Mouse (Mus musculus): ENCODE data around the gene Fkbp3.
"Not testable (repeated sequence)": the region's sequence is repeated elsewhere in the genome, so short reads cannot be mapped to it uniquely, and the experiment has no call there.

The Fkbp3 gene

DNA sequence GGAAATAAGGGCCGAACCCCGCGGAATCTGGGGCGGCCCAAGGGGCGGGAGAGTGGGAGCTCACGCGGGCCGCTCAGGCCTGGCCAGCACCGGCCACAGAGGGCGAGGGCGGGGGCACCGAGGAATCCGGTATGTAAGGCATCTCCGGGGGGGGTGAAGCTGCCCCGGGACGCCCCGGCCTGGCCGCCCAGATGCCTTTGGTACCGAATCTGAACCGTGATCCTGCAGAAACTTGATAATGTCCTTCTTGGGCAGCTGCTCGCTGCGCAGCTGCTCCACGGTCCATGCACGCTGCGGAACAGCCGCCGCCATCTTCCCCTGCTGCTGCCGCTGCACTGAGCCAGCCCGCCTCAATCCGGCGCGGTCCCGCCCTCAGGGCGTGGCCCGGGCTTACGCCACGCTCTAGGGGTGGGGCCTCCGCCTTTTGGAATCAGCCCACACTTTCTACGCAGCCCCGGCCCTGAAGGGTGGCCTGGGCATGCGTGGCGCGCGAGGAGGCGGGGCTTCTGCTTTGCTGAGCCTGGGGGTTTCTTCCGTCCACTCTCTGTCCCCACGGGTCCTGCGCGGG lies at the start of gene Fkbp3:
Gene Fkbp3, minus strand, starts transcription at position 397 of the 568 bp plus-strand sequence.
- DNase-seq (ENCODE audit: inconsistent age in 2 of 2, low spot score in 1 of 2) = peak; percentile 98 to 99

- no peak for DNase-seq (ENCODE audit: inconsistent age in 2 of 2, low spot score in 1 of 2)
These were observed 45.6 kb upstream of the Fkbp3 start for GRCm38 (mm10) chr12:65119451-65119850.

GRCm38 (mm10) chr12:65118968-65119367 lies 45.2 kb upstream of the Fkbp3 start:
- DNase-seq (ENCODE audit: inconsistent age in 2 of 2, low spot score in 1 of 2) = no peak

- not testable (repeated sequence) for DNase-seq (ENCODE audit: inconsistent age in 2 of 2, low spot score in 1 of 2)
These were observed 41.2 kb upstream of the Fkbp3 start for GRCm38 (mm10) chr12:65114978-65115377.

DNA sequence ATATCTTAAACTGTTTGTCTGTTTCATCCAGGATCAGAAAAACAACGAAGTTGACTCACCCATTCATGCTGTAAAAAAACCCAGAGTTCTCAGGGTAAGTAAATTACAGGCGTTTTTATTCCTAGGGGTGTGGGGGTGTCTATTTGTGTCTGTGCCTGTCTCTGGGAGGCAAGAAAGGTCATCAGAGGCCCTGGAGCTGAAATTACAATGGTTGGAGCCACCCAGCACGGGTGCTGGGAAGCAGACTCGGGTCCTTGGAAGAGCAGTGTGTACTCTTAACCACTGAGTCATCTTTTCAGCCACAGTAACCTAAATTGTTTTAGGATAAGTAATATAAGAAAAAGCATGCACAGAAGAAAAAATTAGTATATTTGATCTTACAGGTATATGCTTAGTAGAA lies 40.1 kb upstream of the Fkbp3 start:
- DNase-seq (ENCODE audit: inconsistent age in 2 of 2, low spot score in 1 of 2) = no peak

DNA sequence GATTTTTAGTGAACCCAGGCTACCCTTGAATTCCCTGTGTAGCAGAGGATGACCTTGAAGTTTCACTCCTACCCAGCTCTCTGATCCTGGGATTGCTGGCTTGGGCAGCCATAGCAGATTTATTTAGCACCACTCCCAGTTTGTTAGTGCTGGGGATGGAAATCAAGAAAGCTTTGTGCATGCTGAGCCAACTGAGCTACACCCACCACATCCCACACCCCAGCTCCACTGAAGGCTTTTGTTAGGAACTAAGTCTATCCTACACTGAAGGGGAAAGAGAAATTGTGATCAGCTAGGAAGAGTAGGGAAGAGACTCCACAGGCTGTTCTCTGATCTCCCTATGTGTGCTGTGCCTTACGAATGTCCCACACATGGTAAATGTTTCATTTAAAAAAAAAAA lies 39.0 kb upstream of the Fkbp3 start:
- DNase-seq (ENCODE audit: inconsistent age in 2 of 2, low spot score in 1 of 2) = no peak

DNA sequence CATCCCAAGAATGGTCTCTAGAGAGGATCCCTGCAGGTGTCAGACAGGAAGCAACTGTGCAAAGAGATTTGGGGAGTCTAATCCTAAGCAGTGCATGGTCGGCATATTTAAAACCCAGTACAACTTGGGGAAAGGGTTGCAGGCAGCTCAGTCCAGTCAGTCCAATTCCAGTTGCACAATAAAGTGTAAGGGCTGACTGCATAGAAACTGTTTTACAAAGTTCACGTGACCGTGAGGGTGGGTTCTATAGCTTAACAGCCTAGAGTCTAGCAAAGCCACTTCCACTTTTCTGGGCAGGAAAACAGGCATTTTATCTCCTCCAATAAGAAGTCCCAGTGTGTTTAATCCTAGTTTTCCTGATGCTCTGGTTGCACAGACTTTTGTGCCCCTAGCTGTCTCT lies 37.7 kb upstream of the Fkbp3 start:
- no peak for DNase-seq (ENCODE audit: inconsistent age in 2 of 2, low spot score in 1 of 2)

DNA sequence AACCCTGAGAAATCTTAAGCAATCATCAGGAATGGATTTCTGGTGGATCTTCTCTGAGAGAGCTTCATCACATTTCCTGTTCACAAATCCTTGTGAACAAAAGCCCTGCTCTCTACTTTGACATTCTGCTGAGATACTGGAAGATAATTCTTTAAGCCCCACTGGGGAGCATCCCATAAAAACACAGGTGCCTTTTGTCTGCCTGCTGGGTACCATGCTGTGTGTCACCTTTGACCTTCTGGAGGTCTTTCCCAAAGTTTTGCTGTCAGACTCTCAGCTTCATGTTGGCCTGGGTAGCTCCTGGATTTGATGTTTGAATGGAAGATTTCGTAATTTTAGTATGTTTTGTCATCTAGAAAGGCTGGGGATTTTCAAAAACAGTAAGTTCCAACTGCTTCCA lies 34.9 kb upstream of the Fkbp3 start:
- no peak for DNase-seq (ENCODE audit: inconsistent age in 2 of 2, low spot score in 1 of 2)

- no peak for DNase-seq (ENCODE audit: inconsistent age in 2 of 2, low spot score in 1 of 2)
These were observed 3.1 kb upstream of the Fkbp3 start for GRCm38 (mm10) chr12:65076906-65077305.

DNA sequence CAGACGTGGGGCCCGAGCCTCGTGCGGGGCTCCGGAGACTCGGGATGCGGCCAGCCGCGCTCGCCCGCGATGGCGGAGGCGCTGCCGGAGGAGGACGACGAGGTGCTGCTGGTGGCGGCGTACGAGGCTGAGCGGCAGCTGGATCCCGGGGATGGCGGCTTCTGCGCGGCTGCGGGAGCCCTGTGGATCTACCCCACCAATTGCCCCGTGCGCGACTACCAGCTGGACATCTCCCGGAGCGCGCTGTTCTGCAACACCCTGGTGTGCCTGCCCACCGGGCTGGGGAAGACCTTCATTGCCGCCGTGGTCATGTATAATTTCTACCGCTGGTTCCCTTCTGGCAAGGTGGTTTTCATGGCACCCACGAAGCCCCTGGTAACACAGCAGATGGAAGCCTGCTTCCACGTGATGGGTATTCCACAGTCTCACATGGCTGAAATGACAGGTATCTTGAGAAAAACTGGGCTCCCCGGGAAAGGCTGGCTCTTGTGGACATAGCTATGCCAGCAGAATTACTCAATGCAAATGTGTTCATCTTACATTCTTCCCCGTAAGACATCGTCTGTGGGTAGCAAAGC lies 2.0 kb upstream of the Fkbp3 start:
- no peak for DNase-seq (ENCODE audit: inconsistent age in 2 of 2, low spot score in 1 of 2)

DNA sequence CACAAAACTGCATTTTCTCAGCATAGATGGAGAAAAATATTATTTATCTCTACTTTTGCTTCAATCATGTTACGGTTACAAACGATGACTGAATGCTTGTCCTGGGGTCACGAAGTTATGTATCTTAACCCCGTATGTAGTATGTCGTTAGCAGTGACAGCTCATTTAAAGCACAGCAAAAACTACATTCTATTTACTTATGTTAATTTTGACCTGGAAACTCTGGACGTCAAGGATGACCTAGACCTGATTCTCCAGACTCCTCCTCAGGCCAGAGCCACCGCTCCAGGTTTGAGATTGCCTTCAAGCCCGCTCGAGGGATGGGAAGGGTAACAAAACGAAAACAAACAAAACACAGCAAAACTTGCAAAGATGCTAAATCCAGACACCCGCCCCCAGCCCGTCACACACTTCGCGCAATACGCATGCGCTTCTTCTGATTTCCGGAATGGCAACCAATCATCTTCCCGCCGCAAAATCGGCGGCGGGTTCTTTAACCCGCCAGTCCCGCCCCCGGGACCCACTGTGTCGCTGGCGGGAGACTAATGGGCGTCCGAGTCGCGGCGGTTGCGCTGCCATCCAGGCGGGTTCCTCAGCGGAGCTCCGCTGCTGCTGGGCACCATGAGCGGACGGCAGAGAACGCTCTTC lies 1.4 kb upstream of the Fkbp3 start, which contains the start of gene Fancm:
Gene Fancm, plus strand, starts transcription at position 519 of the 648 bp plus-strand sequence.
- peak; percentile 92 to 97 for DNase-seq (ENCODE audit: inconsistent age in 2 of 2, low spot score in 1 of 2)

- DNase-seq (ENCODE audit: inconsistent age in 2 of 2, low spot score in 1 of 2) = peak in 1 of 2 experiments; percentile 60
These were observed 844 bp upstream of the Fkbp3 start for GRCm38 (mm10) chr12:65074651-65075050.

- no peak for DNase-seq (ENCODE audit: inconsistent age in 2 of 2, low spot score in 1 of 2)
These were observed 746 bp downstream of the Fkbp3 start for GRCm38 (mm10) chr12:65072911-65073610.

- DNase-seq (ENCODE audit: inconsistent age in 2 of 2, low spot score in 1 of 2) = peak in 1 of 2 experiments; percentile 52
These were observed 5.4 kb downstream of the Fkbp3 start for GRCm38 (mm10) chr12:65068409-65068808.

DNA sequence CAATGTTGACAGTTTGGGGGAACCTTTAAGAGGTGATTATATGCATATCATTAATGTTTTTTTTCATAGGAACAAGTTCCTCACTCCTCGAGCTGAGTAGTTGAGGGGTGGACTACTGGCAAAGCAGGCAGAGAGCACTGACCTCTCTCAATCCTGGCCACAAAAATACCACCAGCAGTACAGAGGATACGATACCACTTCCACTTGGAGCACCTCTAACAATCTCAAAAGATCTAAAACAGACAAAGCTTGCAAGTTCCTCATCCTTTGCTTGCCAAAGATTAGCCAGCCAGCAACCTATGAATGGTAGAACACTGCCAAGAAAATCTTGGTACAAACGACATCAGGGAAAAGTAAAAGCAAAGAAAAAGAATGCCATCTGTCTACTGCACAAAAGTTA lies 7.6 kb downstream of the Fkbp3 start:
- no peak for DNase-seq (ENCODE audit: inconsistent age in 2 of 2, low spot score in 1 of 2)

DNA sequence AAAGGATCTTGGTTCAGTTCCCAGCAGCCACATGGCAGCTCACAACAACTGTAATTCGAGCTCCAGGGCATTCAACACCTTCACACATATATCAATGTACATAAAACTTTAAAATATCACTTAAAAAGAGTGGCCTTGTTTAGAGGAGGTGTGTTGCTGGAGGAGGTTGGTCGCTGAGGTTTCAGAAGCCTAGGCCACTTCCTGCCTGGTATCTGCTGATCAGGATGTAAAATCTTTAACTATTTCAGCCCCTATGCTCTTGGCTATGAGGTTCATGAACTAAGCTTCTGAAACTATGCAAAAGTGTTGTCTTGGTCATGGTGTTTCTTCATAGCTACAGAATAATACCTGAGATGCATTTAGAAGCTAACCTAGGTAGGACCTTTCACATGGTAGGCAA lies 8.6 kb downstream of the Fkbp3 start:
- no peak for DNase-seq (ENCODE audit: inconsistent age in 2 of 2, low spot score in 1 of 2)

DNA sequence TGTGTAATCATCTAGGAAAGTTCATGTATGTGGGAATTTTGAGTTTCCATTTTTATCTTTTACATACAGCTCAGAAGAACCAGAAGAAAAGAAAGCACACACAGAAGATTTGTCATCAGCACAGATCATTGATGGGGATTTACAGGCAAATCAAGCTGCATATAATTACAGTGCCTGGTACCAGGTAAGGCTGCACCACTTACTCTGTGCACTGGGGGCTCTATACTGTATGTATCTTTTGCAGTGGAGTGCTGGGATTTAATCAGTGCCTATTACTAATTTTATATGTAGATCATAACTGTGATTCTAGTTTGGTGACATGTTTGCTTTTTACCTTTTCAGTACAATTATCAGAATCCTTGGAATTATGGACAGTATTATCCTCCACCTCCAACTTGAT lies 12.7 kb downstream of the Fkbp3 start:
- no peak for DNase-seq (ENCODE audit: inconsistent age in 2 of 2, low spot score in 1 of 2)

DNA sequence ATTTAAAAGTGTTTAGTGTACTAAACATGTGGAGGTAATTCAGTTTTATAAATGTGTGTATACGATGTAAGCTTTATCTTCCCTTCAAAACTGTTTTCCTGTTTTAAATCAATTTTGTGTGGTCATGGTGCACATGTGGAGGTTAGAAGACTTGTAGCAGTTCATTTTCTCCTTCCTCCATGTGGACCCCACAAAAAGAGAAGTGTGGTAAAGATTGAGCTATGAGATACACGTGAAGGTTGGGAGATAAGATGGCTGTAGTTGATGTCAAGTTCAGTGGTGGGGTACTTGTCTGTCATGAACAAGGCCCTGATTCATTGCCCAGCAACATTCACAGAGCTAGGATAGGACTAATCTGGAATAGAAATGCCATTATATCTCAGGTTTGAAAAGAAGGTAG lies 15.6 kb downstream of the Fkbp3 start:
- DNase-seq (ENCODE audit: inconsistent age in 2 of 2, low spot score in 1 of 2) = no peak

DNA sequence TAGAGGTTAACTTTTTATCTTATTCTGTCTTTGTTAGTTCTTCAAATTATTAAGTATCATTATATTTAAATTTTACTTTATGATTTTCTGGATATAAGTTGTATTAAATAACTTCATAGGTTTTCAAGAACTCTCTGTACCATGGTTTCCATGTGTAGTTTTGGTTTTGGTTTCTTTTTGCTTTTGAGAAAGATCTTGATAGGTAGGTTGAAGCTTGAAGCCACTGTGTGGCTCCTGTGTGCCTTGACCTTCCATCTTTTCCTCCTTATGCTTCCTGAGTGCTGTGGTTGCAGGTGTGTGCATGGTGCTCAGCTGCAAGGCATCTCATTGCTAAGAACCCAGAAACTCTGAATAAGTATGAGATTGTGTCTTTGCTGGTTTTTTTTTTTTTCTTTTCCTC lies 25.0 kb downstream of the Fkbp3 start:
- no peak for DNase-seq (ENCODE audit: inconsistent age in 2 of 2, low spot score in 1 of 2)

DNA sequence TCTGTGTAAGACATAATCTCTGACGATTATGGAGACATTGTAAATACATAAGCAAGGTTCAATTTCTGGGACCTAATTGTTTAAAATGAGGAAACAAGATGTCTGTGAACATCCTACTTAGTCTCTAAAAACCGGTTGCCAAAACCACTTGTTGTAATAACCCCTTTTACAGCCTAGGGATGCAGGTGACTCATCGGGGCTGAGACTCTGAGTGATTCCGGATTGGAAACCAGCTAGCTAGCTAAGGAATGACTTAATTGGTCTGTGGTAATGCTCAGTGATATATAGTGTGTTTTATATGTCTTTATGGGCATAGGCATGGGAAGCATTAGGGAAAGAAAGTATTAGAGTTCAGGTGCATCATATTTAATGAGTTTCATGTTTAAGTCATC lies 36.3 kb downstream of the Fkbp3 start:
- DNase-seq (ENCODE audit: inconsistent age in 2 of 2, low spot score in 1 of 2) = peak; percentile 40 to 81

GRCm38 (mm10) chr12:65036892-65037545 lies 36.8 kb downstream of the Fkbp3 start:
- peak in 1 of 2 experiments; percentile 44 for DNase-seq (ENCODE audit: inconsistent age in 2 of 2, low spot score in 1 of 2)

Measured in adrenal gland, adult (tissue).